Mouse (Mus musculus) frontal cortex, postnatal 36 days (tissue): ENCODE data around the gene Exd1.
A peak's percentile ranks its signal among the peaks of the same experiment; 100 is the strongest.

ENCODE experiments used
- DNase-seq, 2 experiments: peaks; one replicate each; pipeline ENCODE4 v3.0.0; 2022; ENCODE audit warnings: low spot score in 2 of 2

Exd1 gene

GRCm38 (mm10) chr2:119547522-119548370 is at the start of gene Exd1, which contains the start of gene Chp1:
TSS of gene Exd1 (minus strand) at chr2:119547627.
TSS of gene Chp1 (plus strand) at chr2:119547697.
- peak; percentile 98 to 99 for DNase-seq

- DNase-seq: peak; percentile 22 to 55
Measured at GRCm38 (mm10) chr2:119596781-119597330, 49.4 kb upstream of the Exd1 start.

GRCm38 (mm10) chr2:119595308-119595707 is 47.9 kb upstream of the Exd1 start:
- no peak for DNase-seq

GRCm38 (mm10) chr2:119594113-119594981 is 46.9 kb upstream of the Exd1 start:
- DNase-seq: peak; percentile 95 to 98

- no peak for DNase-seq
Measured at GRCm38 (mm10) chr2:119593765-119594112, 46.3 kb upstream of the Exd1 start.

GRCm38 (mm10) chr2:119591247-119591646 is 43.8 kb upstream of the Exd1 start:
- no peak for DNase-seq

GRCm38 (mm10) chr2:119587383-119587782 is 40.0 kb upstream of the Exd1 start:
- DNase-seq: peak; percentile 19 to 29

- no peak for DNase-seq
Measured at GRCm38 (mm10) chr2:119584282-119584681, 36.9 kb upstream of the Exd1 start.

- no peak for DNase-seq
Measured at GRCm38 (mm10) chr2:119583439-119583838, 36.0 kb upstream of the Exd1 start.

- no peak for DNase-seq
Measured at GRCm38 (mm10) chr2:119581571-119581970, 34.1 kb upstream of the Exd1 start.

- DNase-seq: no peak
Measured at GRCm38 (mm10) chr2:119572471-119572870, 25.0 kb upstream of the Exd1 start.

GRCm38 (mm10) chr2:119566182-119566855 is 18.9 kb upstream of the Exd1 start:
- no peak for DNase-seq

- DNase-seq: no peak
Measured at GRCm38 (mm10) chr2:119565284-119565683, 17.9 kb upstream of the Exd1 start.

- no peak for DNase-seq
Measured at GRCm38 (mm10) chr2:119561794-119562193, 14.4 kb upstream of the Exd1 start.

GRCm38 (mm10) chr2:119558737-119559340 is 11.4 kb upstream of the Exd1 start:
- DNase-seq: no peak

- DNase-seq: no peak
Measured at GRCm38 (mm10) chr2:119558039-119558438, 10.6 kb upstream of the Exd1 start.

GRCm38 (mm10) chr2:119549678-119550077 is 2.3 kb upstream of the Exd1 start:
- DNase-seq: peak in 1 of 2 experiments; percentile 9

GRCm38 (mm10) chr2:119548691-119549090 is 1.3 kb upstream of the Exd1 start:
- DNase-seq: no peak

GRCm38 (mm10) chr2:119548371-119548660 is 889 bp upstream of the Exd1 start:
- DNase-seq: no peak

GRCm38 (mm10) chr2:119546848-119547521 is 442 bp downstream of the Exd1 start:
- peak; percentile 69 to 78 for DNase-seq

- DNase-seq: no peak
Measured at GRCm38 (mm10) chr2:119543656-119544055, 3.8 kb downstream of the Exd1 start.
